Mouse (Mus musculus) layer of hippocampus, adult 9-10 months (tissue): ENCODE data around the gene Zmym4.
"Not testable (repeated sequence)": the region's sequence is repeated elsewhere in the genome, so short reads cannot be mapped to it uniquely, and the experiment has no call there.

Experiments
- DNase-seq: peaks from one replicate; pipeline ENCODE4 v3.0.0; 2022; ENCODE audit warnings: low spot score

Zmym4 gene

DNA sequence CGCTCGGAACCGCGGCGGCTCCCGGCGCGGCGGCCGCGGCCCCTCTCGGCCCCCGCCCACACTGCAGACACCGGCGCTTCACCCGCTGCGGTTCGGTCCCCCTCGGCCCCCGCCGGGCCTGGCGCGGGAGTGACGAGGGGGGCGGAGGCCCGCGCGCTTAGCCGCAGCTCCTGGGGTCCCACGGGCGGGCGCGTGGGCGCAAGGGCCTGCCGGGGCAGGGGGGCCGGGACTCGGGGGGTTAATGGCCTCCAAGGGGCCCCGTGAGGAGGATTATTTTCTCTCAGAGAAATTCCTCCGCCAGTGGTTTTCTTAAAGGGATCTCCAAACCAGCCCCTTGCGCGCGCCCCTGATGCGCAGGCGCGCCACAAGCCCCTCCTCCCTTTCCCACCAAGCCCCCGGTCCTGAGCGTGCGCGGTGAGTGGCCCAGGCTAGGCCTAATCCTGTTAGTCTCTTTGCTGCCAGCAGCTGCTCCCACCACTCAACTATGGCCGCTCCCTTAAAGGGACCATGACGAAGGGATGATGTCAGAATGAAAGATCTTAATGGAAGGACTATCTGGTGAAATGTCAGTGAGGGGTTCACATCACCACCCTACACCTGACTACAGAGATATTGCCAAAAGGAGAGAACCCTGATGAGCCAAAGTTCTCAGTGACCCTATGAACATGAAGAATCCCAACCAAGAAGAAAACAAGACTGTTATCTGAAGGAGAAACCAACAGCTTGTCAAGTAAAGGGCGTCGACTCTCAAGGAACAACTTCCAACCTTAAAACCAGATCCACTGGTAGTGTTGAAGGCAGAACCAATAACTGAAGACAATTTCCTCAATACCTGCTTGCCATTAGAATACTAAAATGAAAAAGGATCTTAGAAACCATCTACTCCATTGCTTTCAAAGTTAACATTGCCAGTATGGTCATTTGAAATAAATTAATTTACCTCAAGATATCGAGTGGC lies at the start of gene Zmym4:
Gene Zmym4, minus strand, starts transcription at position 272 of the 958 bp plus-strand sequence.
- DNase-seq = peak; percentile 89

DNA sequence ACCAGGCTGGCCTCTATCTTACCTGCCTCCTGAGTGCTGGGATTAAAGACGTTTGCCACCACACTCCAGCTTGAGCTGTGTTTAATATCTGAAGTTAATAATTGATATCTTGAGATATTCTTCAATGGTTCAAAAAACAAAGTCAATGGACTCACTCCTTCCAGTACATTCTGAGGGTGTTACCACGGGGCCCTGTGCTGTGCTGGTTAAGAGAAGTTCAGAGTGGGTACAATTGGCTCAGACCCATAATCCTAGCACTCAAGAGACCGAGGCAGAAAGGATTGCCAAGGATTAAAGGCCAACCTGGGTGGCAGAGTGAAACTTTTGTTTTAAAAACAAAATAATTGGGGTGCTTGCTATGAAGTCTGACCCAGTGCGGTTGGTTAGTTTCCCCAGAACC lies 48.4 kb upstream of the Zmym4 start:
- no peak for DNase-seq

DNA sequence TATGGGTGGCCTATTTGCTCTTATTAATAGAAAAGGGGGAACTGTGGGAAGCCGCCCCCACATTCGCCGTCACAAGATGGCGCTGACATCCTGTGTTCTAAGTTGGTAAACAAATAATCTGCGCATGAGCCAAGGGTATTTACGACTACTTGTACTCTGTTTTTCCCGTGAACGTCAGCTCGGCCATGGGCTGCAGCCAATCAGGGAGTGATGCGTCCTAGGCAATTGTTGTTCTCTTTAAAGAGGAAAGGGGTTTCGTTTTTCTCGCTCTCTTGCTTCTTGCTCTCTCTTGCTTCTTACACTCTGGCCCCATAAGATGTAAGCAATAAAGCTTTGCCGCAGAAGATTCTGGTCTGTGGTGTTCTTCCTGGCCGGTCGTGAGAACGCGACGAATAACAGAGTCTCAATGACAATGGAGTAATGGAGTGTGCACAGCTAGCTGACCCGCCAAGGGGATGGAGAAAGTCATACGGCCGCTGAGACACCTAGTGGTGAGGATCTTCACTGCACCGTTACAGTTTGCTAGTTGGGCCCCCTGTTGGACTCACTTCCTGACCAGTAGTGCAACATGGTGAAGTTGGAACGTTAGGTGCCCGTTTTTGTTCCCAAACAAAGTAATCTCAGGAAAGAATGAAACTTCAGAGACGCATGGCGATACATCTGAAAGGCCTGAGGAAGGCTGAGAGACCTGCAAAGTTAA lies 47.5 kb upstream of the Zmym4 start:
- DNase-seq = peak; percentile 77

DNA sequence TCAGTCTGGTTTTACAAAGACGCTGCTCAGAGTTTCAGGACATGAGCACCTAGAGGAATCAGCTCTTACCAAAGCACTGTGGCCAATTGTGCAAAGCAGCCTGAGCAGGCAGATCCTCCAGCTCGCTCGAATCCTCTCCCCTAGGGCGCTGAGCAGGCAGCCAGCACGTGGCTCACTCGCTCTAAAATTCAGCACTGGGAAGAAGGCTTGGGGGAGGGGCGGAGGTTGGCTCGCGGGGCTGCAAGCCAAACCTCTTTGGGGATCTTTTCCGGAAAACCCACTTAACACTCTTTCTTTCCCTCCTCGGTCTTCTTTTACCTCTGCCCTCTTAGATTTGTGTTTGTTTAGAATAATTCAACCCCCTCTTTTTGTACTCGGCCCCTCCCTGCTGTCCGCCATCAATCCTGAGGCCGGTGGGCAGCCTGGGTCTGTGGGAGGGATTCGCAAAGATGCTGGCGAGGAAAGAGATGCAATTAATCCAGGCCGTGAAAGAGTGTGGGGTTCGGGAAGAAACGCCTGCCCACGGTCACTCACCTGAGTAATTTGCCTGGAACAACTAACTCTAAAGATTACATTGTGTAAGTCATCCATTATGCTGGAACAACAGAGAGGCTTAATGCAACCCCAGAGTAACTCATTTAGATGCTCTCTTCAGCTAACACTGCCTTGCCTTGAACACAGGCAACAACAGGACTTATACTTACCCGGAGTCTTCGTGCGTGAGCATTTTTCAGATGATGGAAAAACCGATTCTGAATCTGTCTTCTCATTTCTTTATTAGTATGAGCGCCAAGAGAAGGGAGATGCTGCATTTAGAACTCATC lies 37.4 kb upstream of the Zmym4 start:
- DNase-seq = no peak

DNA sequence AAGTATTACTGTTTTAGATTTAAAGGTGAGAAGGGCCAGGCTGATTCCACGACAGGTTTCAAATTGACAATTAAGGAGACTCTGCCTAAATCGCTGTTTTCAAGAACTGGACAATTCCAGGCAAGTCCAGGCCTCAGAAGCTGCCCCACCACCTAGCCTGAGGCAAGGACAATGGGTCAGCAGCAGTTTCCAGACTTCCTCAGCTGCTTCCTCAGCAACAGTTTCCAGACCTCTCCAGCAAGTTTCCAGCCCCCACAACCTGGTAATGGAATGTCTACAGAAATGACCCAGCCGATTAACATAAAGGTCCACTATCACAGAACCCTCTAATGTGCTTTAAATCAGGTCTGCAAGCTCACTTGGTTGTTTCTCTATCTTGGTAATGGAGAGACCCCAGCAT lies 36.4 kb upstream of the Zmym4 start:
- DNase-seq = no peak

DNA sequence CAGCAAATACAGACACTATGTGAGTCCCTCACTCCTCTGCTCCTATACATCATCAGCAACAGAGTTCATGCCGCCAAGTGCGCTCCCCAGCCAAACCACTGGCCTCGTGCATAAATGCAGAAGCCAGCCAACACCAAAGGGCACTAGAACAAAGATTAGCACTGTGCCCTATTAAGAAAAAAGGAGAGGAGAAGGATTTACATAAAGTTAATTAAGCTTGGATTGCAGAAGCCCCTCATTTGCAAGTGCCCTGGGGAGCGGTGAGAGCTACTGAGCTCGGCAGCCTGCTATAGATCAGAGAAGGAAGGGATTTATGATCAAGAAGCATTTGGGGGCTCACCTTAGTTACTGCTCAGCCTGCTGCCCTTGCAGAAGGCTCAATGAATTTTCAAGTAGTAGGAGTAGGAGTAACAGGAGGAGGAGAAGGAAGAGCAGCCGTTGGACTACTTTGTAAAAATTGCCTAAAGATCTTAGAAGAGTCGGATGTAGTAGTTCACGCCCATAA lies 32.7 kb upstream of the Zmym4 start:
- DNase-seq = no peak

DNA sequence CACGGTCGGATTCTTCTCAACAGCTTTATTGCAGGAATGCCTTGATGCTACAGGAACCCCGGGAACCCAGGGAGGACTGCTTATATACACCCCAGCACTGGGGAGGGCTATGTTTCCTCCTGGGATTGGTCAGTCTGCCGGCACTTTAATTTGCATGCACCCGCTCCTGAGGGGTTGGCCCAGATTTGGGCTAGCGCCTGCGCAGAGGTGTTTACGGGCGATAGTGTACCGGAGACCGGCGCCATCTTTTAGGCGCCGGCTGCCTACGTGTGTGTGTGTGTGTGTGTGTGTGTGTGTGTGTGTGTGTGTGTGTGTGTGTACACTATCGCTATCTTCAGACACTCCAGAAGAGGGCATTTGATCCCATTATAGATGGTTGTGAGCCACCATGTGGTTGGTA lies 31.4 kb upstream of the Zmym4 start:
- not testable (repeated sequence) for DNase-seq

DNA sequence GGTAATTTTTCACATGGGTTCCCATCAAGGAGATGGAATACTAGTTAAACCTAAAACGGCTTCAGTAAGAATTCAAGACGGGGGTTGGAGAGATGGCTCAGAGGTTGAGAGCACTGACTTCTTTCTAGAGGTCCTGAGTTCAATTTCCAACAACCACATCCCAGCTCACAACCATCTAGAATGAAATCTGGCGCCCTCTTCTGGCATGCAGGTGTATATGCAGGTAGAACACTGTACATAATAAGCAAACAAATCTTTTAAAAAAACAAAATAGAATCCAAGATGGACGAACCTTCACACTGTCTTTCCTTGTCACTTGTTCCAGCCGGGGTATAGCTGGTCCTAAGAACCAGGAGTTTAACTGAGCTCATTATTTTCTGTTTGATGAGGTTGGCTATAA lies 24.4 kb upstream of the Zmym4 start:
- no peak for DNase-seq

DNA sequence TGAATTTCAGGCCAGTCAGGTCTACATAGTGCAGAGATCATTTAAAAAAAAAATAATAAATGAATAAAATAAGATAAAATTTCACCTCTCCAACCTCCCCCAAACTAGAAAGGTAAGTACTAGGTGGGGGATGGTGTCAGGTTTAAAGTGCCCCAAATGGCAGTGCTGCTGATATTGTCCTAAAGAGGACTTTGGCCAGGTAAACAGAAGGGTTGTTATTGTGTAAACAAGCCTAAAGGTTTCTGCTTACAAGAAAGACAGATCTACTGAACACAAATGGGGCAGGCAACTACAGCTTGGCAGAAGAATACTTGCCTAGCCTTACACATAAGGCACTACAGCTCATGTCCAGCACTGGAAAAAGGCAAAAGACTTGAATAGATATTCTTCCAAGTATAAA lies 22.6 kb upstream of the Zmym4 start:
- no peak for DNase-seq

DNA sequence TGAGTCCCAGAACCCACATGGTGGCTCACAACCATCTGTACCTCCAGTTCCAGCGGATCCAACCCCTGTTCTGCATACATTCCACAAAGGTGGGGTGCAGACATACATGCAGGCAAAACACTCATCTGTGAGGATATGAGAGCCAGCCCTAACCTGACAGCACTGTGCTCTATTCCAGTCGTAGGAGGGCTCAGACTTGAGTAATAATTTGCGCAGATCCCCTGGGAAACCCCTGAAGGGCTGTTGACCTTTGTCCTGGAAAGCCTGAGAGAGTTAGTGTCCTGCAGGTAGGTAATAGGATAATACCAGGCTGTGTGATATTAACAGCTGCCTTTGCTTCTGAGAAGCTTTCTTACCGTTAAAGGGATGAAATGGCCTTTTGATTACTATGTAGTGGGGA lies 20.6 kb upstream of the Zmym4 start:
- no peak for DNase-seq

DNA sequence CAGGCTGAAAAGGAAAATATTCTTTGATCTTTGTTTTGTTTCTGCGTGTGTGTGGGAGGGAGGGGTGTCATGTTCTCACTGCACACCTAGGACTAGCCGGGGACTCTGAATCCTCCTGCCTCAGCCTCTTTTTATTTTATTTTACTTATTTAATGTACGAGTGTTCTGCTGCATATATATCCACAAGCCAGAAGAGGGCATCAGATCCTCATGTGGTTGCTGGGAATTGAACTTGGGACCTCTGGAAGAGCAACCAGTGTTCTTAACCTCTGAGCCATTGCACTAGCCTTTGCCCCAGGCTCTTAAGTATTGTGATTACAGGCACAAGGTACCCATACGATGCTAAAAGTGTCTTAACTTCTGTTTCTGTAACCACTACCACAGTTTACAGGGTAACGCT lies 18.8 kb upstream of the Zmym4 start:
- no peak for DNase-seq

DNA sequence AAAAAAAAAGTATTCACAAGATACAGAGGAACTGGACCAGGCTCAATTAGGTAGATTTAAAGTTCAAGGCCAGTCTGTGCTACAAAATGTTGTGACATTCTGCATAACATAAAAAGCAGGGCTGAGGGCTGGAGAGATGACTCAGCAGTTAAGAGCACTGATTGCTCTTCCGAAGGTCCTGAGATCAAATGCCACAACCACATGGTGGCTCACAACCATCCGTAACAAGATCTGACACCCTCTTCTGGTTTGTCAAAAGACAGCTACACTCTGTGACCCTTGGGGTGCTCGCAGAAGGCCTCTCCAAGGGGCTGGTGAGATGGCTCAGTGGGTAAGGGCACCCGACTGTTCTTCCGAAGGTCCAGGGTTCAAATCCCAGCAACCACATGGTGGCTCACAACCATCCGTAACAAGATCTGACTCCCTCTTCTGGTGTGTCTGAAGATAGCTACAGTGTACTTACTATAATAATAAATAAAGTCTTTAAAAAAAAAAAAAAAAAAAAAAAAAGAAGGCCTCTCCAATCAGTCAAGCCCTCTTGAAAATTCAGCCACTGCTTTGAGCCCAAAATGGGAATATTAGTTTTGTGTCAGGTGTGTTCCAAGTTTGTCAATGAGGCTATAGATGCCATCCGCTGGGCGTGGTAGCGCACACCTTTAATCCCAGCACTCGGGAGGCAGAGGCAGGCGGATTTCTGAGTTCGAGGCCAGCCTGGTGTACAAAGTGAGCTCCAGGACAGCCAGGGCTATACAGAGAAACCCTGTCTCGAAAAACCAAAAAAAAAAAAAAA lies 16.0 kb upstream of the Zmym4 start:
- not testable (repeated sequence) for DNase-seq

DNA sequence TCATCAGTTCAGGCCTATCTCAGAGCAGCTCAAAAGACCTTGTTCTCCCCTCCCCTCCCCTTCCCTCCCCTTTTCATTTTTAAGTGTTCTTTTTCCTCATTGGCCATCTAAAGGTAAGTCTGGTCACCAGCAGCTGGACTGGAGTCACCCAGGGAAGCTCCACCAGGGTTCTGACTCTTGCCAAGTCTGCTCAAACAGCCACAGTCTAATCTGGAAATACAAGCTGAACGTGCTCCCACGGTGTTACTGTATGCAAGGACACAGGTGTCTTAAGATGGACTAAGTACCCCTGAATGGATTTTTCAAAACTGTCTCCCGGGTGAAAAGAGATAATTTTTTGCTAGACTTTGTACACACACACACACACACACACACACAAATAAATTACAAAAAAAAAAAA lies 15.4 kb upstream of the Zmym4 start:
- DNase-seq = no peak

DNA sequence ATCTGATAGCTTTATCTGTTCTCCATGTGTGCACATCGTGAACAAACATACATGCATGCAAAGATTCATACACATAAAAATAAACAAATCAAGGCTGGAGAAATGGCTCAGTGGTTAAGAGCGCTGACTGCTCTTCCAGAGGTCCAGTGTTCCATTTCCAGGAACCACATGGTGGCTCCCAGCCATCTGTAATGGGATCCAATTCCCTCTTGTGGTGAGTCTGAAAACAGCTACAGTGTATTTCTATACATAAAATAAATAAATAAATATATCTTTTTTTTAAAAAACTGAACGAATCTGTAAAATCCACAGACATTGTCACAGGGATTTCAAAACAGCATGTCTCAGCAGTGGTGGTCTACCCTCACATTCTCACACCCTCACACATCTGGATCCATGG lies 10.8 kb upstream of the Zmym4 start:
- no peak for DNase-seq

DNA sequence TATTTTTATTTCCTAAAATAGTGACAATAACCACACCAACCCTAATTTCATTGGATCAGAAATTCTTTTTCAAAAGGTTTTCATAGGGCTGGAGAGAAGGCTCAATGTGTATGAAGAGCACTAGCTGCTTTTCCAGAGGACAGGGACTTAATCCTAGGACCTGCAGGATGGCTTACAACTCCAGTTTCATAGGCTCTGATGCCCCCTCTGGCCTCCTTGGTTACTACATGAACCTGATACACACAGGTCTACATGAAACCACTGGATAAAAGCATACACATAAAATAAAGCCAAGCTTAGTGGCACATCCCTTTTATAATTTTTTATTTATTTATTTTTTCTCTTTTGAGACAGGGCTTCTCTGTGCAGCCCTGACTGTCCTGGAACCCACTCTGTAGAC lies 9.5 kb upstream of the Zmym4 start:
- DNase-seq = no peak

DNA sequence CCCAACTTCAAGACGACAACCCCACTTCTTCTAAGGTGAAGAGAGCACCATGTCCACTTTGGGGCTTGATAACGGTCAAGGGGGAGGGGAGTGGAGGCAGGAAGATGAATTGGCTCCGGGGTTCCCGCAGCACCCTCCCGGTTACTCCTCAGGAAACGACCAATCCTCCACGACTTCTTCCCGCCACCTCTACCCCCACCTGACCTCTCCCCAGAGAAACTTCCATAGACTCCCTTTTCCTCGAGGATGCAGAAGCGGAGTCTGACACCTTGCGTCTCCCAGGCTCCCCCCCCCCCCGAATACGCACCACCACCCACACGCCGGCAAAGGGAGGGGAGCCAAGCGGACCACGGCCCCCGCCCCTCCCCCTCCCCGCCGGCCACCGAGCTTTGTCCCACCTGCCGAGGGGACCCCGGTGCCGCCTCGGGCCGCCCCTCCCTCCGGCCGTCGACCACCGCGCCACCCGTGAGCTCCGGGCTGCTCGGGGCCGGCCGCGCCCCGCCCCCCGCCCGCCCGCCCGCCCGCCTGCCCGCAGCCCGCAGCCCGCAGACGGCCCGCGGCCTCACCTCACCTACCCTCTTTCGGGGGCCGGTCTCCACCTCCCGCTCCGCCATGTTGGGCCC lies 583 bp downstream of the Zmym4 start:
- DNase-seq = no peak

DNA sequence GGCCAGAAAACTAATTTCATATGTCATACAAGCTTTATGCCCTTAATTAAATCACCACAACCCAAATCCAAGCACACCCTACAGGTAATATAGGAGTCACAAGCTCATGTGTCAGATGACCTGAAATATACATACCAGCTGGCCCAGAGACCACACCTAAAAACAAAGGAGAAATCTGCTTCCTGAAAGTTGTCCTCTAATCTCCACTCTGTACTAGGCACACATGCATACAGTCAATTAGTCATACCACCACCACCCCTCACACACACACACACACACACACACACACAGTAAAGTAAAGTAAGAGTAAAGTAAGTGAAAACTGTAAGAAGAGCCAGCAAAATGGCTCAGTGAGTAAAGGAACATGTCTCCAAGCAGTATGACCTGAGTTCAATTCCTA lies 9.3 kb downstream of the Zmym4 start:
- no peak for DNase-seq

DNA sequence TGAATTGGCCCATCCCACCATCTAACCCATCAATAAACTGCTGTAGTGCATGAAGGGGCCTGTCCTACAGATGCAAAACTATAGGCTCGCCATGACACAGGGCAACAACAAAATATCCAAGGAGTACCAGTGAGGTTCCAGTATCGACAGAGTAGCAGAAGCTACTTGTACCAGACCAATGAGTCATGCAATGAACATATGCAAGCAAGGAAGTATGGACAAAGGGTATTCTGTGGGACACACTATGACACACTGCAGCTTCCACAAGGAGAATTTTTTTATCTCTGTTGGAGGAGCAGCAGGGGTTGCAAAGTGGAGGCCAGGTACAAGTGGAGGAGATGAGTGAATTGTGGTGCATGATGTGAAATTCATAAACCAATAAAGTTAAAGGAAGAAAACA lies 9.7 kb downstream of the Zmym4 start:
- DNase-seq = no peak

DNA sequence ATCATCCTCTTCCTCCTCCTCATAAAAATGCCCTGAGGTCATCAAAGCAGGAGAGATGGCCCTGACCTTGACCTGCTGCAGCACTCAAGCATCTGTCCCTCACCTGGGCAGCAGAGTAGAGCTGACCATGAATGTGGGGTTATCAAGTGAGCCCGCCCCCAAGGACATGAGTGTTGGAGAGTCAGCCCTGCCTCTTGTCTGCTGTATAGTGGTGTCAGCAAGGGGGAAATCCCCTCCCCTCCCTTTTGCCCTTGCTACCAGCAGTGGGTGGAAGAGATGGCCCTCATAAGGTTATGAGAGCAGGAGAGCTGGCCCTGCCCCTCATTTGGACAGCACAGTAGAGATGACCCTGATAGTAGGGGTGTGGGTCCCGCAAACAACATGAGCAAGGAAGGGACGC lies 10.5 kb downstream of the Zmym4 start:
- DNase-seq = no peak

DNA sequence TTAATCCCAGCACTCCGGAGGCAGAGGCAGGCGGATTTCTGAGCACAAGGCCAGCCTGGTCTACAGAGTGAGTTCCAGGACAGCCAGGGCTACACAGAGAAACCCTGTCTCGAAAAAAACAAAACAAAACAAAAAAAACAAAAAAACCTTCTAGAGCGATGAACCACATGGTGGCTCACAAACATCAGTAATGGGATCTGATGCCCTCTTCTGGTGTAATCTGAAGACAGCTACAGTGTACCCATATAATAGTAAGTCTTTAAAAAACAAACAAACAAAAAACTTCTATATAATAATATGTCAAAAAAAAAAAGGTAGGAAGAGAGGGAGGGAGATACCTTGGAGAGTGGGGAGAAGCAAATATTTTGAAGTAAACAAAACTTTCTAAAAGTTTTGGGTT lies 17.1 kb downstream of the Zmym4 start:
- not testable (repeated sequence) for DNase-seq

DNA sequence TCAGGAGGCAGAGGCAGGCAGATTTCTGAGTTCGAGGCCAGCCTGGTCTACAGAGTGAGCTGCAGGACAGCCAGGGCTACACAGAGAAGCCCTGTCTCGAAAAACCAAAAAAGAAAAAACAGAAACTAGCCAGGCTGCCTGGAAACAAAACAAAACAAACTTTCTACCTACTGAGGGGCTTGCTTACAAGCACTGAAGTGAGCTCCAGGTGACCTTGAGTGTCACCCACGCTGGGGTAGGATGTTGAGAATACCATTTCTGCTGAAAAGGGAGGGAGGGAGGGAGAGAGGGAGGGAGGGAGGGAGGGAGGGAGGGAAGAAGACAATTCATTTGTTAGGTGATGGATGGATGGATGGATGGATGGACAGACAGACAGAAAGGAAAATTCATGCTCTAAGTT lies 24.5 kb downstream of the Zmym4 start:
- DNase-seq = no peak
